Mouse (Mus musculus) 3134 (cell line): ENCODE measurements around the gene Tacc2.

ENCODE experiments used
- DNase-seq: peaks from one replicate; pipeline ENCODE4 v3.0.0-alpha.2; 2011; ENCODE audit warnings: low spot score; ENCODE audit not compliant: insufficient read length; ENCODE audit errors: extremely low read depth

The Tacc2 gene

DNA sequence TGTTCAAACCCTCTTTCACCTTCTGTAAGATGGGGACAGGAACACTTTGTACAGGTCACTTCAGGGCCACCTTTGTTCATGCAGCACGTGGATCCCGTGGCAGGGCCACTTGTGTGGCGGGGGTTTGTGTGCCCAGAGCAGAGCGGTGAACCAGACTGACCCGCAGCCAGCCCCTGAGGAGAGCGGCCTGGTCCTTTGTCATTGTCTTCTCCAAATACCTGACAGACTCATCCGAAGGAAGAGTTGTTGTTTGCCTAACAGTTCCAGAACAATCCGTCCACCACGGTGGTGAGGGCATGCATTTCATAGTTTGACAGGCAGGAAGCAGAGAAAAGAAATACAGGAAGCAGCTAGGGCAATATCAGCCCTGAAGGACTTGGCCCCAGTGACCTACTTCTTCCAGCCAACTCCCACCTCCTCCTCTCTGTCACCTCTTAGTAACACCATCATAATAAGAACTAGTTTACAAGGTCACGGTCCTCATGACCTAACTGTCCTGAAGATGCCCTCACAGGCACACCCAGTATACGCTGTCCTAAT lies 180.2 kb downstream of the Tacc2 start:
- DNase-seq, result no peak

DNA sequence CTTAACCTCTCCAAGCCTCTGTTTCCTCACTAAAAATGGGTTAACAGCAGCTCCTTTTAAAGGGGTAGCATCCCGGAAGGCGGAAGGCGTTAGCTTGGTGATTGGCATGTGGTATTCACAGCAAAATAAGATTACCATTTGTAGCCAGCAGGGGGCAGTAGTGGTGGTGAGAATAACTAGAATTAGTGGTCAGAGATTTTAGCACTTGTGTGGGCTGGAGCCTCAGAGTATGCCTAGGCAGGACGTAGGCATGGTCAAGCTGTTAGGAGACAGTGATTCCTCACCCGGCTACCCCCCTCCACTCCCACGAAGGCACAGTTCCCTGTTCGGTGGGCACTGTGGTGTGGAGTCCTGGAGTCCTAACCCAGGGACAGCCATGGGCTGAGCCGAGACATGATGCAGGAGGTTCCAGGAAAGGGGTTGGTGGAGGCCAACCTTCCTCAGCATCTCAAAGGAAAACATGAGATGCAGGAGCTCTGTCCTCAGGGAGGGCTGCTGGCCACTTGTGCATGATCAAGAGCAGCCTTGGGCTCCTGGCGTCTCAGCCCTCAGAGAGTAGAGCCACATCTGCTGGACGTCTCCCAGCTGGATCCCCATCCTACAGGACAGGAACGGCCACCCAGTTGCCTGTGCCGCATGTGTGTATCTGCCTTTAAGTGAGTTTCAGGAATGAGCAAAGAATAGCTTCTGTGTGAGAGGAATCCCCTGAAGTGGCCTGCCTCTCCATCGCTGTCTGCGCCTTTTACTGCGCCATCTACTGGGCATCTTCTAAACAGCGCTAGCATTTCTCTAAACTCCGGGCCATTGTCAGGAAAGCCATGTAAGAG lies 185.0 kb downstream of the Tacc2 start:
- DNase-seq, result peak; percentile 55

GRCm38 (mm10) chr7:130764160-130764559 lies 186.9 kb downstream of the Tacc2 start:
- no peak for DNase-seq

DNA sequence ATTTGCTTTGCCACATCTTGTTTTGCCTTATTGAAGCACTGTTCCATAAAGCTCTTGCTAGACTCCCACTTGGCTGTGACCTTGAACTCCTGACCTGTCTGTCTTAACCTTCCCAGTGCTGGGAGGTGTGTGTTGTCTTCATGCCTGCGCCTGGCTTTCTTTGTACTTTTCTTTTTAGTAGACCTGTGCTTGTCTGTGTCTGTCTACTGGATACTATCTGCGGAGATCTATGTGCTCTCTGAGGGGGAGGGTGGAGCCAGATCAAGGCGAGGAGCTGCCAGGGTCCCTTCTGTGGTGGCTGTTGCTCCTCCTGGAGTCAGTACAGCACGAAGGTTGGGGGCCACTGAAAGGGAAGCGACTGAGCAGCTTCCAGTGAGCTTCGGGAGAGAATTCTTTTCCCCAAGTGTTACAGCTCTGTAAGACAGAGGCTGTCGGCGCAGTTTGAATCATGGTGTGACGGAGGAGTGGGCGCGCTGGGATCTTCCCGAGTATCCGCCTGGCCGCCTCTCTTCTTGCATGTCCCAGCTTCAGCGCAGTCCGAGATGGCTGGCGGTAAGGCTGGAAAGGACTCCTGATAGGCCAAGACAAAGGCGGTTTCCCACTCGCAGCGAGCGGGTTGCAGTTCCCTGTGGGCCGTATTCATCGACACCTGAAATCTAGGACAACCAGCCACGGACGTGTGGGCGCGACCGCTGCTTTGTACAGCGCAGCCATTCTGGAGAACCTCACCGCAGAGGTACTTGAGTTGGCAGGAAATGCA lies 189.4 kb downstream of the Tacc2 start:
- DNase-seq, result no peak

- DNase-seq, result no peak
Observed at GRCm38 (mm10) chr7:130768151-130768550, 190.9 kb downstream of the Tacc2 start.

DNA sequence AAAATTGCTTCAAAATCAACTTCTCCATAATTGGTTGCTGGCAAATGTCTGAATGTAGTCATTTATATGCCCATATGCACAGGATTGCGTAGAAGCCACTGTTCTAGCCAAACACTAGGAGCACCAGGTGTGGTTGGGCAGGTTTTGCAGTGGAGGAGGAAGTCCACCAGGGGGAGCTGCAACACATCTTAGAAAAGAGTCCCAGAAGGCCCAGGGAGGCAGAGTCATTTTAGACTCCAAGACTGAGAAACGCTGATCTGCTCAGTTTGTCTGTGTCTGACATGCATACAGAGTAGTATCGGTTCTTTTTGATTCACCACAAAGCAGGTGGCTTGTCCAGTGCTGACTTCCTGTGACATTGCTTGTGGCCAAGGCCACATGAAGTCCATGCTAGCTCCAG lies 193.5 kb downstream of the Tacc2 start:
- peak; percentile 19 for DNase-seq

DNA sequence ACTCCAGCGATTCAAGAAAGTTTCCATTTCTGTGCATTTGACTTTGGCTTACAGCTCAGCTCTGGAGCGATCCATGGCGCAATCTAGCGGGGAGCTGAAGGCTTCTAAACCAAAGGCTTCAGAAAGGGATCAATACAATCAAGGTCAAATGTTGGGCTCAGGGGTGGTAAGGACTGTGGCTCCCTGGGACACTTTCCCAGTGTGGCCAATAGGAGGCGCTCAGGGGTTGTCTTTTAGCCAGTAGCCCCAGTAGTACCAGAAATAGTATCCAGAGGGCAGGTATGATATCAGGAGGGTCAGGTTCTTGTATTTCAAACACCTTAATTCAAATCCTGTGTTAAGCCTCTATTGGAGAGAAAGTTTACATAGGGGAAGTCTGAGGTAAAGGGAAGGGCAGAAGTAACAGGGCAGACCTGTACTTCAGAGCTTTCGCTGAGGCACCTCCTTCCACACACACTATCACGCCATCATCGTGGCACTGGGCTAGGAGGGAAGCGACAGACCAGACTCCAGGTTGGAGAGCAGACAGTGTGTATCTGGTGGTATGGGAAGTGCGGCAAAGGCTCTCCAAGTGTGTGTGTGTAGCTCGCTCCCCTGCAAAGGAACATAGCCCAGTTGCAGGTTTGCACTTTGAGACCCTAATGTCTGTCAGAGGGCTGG lies 196.1 kb downstream of the Tacc2 start:
- no peak for DNase-seq

- no peak for DNase-seq
Observed at GRCm38 (mm10) chr7:130773914-130774630, 196.8 kb downstream of the Tacc2 start, which contains the start of gene Btbd16. Gene Btbd16, plus strand, starts transcription at chr7:130774069.

DNA sequence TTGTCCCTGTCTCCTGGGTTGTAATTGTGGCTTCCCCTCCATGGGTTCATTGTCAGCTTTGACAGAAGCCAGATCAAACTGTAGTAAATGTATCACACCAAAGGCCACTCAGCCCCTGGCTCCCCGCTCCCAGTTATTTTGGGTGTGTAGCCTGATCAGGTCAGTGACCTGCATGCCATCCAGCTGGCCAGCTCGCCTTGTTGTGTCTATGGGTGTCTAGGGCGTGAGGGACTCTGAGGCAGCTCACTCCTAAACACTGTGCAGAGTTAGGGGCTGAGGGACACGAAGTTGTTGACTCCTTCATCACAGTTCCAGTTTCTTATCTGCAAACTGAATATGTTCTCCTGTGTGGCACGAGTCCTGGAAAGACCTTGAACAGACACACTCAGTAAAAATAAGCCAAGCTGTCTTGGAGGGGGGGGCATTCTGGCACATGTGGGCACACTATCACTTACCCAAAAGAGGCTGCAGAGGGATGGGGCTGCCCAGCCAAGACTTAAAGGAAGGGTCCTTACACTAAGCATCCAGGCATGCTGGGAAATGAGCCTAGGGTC lies 203.7 kb downstream of the Tacc2 start:
- no peak for DNase-seq

- DNase-seq, result peak; percentile 63
Observed at GRCm38 (mm10) chr7:130782501-130783050, 205.3 kb downstream of the Tacc2 start.

DNA sequence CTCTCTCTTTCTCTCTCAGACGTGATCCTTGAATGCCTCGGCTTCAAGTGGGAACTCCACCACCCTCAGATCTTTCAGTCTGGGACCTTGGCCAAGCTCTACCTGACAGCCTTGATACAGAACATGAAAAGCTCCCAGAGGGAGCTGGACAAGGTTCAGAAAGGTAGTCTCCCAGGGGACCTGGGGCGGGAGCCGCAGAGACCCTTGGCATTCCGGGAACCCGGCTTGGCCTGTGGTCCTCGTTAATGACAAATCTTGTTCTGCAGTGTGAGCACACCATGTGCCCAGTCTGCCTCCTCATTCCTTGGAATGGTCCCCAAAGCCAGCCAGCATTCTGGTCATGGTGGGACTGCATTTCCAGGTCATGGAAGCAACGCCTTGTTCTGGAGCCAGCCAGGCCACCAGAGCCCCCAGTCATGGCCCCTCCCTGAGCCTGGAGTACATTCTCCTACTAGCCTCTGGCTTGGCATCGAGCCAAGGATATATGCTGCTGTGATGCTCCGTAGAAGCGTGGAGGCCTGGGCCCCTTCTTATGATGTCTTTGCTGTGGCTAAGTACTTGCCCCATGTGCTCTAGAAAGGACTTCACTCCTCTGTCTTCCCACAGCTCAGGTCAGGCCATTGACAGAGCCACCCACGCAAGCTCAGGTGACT lies 208.8 kb downstream of the Tacc2 start:
- DNase-seq, result no peak

- no peak for DNase-seq
Observed at GRCm38 (mm10) chr7:130786708-130787107, 209.5 kb downstream of the Tacc2 start.

DNA sequence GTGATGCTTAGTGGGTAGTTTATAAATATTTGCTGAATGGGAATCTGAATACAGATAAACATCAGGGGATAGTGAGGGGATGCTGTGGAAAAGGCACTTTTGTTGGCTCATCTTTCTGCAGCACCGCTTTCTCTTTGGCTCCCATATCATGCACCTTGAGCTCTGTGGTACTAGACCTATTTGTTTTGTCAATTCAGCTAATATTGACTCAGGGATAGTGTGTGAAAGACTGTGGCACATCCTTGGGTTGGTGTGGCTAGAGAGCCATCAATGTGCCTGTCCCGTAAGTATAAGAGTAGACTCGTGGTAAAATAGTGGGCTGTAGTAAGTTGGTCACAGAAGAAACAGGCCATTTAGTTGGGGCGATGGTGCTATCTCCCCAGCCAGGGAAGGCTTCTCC lies 210.3 kb downstream of the Tacc2 start:
- DNase-seq, result no peak

DNA sequence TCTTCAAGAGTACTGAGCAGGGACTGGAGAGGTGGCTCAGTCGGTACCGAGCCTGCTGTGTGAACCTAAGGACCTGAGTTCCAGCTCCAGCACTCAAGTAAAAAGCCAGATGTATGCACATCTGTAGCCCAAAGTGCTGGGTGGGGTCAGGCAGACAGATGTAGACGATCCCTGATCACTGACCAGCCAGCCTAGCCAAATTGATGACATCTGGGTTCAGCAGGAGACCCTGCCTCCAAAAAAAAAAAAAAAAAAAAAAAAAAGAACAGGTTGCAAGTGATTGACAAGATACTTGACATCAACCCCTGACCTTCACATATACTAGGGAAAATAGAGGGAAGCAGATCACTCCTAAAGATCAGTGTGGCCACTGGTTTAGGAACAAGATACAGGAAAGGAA lies 211.7 kb downstream of the Tacc2 start:
- DNase-seq, result no peak

DNA sequence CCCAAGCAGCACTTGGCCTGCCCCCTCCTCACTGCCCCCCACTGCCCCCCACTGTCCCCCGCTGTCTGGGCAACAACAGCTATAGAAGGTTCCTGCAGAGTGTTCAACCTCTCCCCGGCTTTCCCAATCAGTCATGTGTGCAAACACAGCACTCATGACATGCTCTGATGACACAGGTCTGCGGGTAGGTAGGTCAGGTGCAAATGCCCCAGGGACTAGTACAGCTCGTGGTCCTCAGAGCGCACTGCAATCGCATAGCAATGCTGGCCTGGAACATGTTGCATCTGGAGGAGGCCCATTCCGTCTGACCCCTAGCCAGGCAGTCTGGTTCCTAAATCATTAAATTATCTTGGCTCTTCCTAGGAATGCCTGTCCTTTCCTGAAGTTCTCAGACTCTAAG lies 212.2 kb downstream of the Tacc2 start:
- DNase-seq, result no peak

- no peak for DNase-seq
Observed at GRCm38 (mm10) chr7:130793671-130794070, 216.4 kb downstream of the Tacc2 start.

GRCm38 (mm10) chr7:130796786-130797185 lies 219.5 kb downstream of the Tacc2 start:
- DNase-seq, result no peak

DNA sequence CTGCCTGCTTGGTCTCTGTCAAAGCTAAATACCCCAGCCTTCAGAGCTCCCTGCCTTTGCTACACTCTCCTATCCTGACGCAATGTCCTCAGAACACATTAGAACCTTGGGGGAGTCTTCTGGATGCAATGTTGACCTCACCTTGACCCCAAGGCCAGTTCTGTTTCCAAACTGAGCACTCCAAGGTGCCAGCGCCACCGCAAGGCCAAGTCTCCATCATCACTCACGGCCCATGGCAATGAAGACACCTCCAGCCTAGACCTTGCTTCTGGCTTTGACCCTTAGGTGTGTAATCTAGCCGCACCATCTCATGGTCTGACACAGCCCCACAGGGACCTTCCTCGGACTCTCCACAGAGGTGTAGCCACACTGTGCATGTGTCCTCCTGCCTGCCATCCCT lies 220.3 kb downstream of the Tacc2 start:
- no peak for DNase-seq

DNA sequence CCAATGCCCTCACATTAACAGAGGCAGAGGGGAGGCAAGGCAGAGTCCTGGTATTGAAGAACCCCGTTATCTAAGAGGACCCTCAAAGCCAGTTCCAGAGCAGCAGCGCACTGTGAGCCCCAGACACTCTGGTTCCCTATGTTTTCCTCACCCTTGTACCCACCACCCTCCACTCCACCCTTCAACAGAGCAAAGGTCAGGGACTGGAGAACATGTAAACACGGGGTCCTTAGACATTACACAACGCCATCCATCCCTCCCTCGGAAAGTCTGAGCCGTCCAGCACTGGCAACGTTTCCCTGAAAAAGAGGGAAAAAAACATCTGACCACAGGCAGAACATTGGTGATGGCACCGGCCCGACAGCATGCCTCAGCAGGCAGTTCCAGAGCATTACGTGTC lies 222.2 kb downstream of the Tacc2 start:
- DNase-seq, result no peak
